Mouse (Mus musculus): ENCODE data around the gene Grin2b. TPM values are rescaled to one million over a fixed set of nuclear protein-coding genes. Genes with fewer than 3 reads are reported as not detected.

Grin2b gene
- total and polyA plus RNA-seq, 3 experiments: not detected

DNA sequence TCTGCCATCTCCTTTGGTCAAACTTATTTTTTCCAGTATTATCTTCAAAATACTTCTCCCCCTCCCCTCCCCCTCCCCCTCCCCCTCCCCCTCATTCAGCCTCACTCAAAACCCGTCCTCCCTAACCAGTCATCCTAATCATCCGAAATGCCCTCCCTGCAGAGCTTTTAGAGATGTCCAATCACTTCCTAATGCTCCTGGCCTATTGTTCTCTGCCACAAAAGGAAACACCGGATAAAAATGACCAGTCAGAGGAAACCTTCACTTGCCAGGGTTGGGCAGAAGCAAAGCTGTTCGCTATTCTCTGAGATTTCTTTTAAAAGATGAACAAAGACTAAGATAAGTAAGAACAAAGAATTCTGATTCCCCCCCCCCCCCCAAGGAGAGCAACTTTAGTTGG, 458.4 kb downstream of the Grin2b start:
- no peak overlapping the region for H3K27ac ChIP-seq (ENCODE audit: insufficient read depth, low read depth)
- H3K36me3 ChIP-seq (replicated peaks in 1 of 2; ENCODE audit: control insufficient read depth in 1 of 2, insufficient read depth in 1 of 2, low read length in 1 of 2): no peaks in the 10 kb centered on the region
- in situ Hi-C loops (cut with MboI; ENCODE audit: low pct_ligation_motif_present, low pct_unique_long_range_greater_than_20kb, low sequenced_read_pairs): no loop called here
- TF ChIP-seq TCF12 (IDR thresholded peaks at IDR 0.05; ENCODE audit: low read depth, low read length) (no peak), KAT2A (IDR thresholded peaks at IDR 0.05; ENCODE audit: insufficient replicate concordance, low read length) (no peak)
- DNase-seq (ENCODE audit: extremely low read depth): no peak
- dilution Hi-C loops (cut with MboI; ENCODE audit: extremely low pct_ligation_motif_present, extremely low pct_unique_long_range_greater_than_20kb, low sequenced_read_pairs): no loop called here
- peaks cover 74% of the 10 kb centered on the region for H3K9me3 ChIP-seq (replicated peaks; ENCODE audit: low read length)
- no peak overlapping the region for H3K9ac ChIP-seq (ENCODE audit: insufficient read depth, low read depth)
- H3K4me1 ChIP-seq (ENCODE audit: control insufficient read depth in 1 of 2, insufficient read depth in 2 of 2): no peaks in the 10 kb centered on the region
- H3K27me3 ChIP-seq (replicated peaks): no peaks in the 10 kb centered on the region
- H3K79me2 ChIP-seq (replicated peaks; ENCODE audit: control insufficient read depth, extremely low read depth, insufficient read depth, poor library complexity, severe bottlenecking): no peaks in the 10 kb centered on the region
- no peak overlapping the region for H3K4me3 ChIP-seq (replicated peaks in 1 of 3; ENCODE audit: low read depth in 2 of 3, low read length in 2 of 3, poor library complexity in 1 of 3)
- H3K4me2 ChIP-seq (ENCODE audit: insufficient read depth, low read depth, poor library complexity, severe bottlenecking): no peak overlapping the region

GRCm38 (mm10) chr6:135714236-135714635, 459.1 kb downstream of the Grin2b start:
- Histone ChIP-seq H3K4me1 (ENCODE audit: control insufficient read depth in 1 of 2, insufficient read depth in 2 of 2) (no peaks in the 10 kb centered on the region), H3K9ac (ENCODE audit: insufficient read depth, low read depth) (no peak overlapping the region), H3K27me3 (replicated peaks) (no peaks in the 10 kb centered on the region), H3K79me2 (replicated peaks; ENCODE audit: control insufficient read depth, extremely low read depth, insufficient read depth, poor library complexity, severe bottlenecking) (no peaks in the 10 kb centered on the region), H3K4me2 (ENCODE audit: insufficient read depth, low read depth, poor library complexity, severe bottlenecking) (no peak overlapping the region), H3K9me3 (replicated peaks; ENCODE audit: low read length) (peaks cover 74% of the 10 kb centered on the region), H3K4me3 (replicated peaks in 1 of 3; ENCODE audit: low read depth in 2 of 3, low read length in 2 of 3, poor library complexity in 1 of 3) (no peak overlapping the region), H3K36me3 (replicated peaks in 1 of 2; ENCODE audit: control insufficient read depth in 1 of 2, insufficient read depth in 1 of 2, low read length in 1 of 2) (no peaks in the 10 kb centered on the region), H3K27ac (ENCODE audit: insufficient read depth, low read depth) (no peak overlapping the region)
- dilution Hi-C loops (cut with MboI; ENCODE audit: extremely low pct_ligation_motif_present, extremely low pct_unique_long_range_greater_than_20kb, low sequenced_read_pairs) (no loop called here), in situ Hi-C loops (cut with MboI; ENCODE audit: low pct_ligation_motif_present, low pct_unique_long_range_greater_than_20kb, low sequenced_read_pairs) (no loop called here)
- TF ChIP-seq GABPA (IDR thresholded peaks at IDR 0.05; ENCODE audit: insufficient replicate concordance, low read depth, low read length) (no peak), ZMIZ1 (IDR thresholded peaks at IDR 0.05; ENCODE audit: low read depth, low read length) (no peak), UBTF (IDR thresholded peaks at IDR 0.05; ENCODE audit: low read depth, low read length) (no peak), ELF1 (IDR thresholded peaks at IDR 0.05; ENCODE audit: low read depth, low read length) (no peak), RAD21 (IDR thresholded peaks at IDR 0.05; ENCODE audit: low read depth, low read length) (no peak), TBP (conservative IDR thresholded peaks at IDR 0.05; ENCODE audit: low read depth, low read length) (no peak), JUN (IDR thresholded peaks at IDR 0.05; ENCODE audit: insufficient read depth, low read depth, low read length) (no peak), USF1 (IDR thresholded peaks at IDR 0.05; ENCODE audit: low read depth, low read length) (no peak), MYC (IDR thresholded peaks at IDR 0.05; ENCODE audit: low read depth, low read length) (no peak), JUND (conservative IDR thresholded peaks at IDR 0.05; ENCODE audit: low read depth, low read length) (no peak)
- DNase-seq (ENCODE audit: extremely low read depth): no peak

DNA sequence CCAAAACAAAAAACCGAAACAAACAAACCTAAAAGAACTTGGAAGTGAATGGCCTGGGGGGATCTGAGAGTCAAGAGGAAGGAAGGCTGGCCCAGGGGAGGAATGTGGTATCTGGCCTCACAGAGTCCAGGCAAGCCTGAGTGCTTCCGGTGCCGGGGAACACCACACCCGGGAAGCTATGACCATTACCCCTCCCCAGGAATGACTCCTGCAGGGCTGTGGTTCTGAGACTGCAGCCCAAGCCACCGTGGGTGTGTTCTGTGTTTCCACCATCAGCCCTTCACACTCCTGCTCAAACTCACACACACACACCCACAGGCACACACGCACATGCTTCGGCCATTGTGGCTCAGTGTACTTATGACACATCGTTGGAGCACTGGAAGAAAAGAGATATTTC, 459.6 kb downstream of the Grin2b start:
- Histone ChIP-seq H3K9ac (ENCODE audit: insufficient read depth, low read depth) (no peak overlapping the region), H3K4me3 (replicated peaks in 1 of 3; ENCODE audit: low read depth in 2 of 3, low read length in 2 of 3, poor library complexity in 1 of 3) (no peak overlapping the region), H3K9me3 (replicated peaks; ENCODE audit: low read length) (peaks cover 73% of the 10 kb centered on the region), H3K36me3 (replicated peaks in 1 of 2; ENCODE audit: control insufficient read depth in 1 of 2, insufficient read depth in 1 of 2, low read length in 1 of 2) (no peaks in the 10 kb centered on the region), H3K27me3 (replicated peaks) (no peaks in the 10 kb centered on the region), H3K4me1 (ENCODE audit: control insufficient read depth in 1 of 2, insufficient read depth in 2 of 2) (no peaks in the 10 kb centered on the region), H3K79me2 (replicated peaks; ENCODE audit: control insufficient read depth, extremely low read depth, insufficient read depth, poor library complexity, severe bottlenecking) (no peaks in the 10 kb centered on the region), H3K27ac (ENCODE audit: insufficient read depth, low read depth) (no peak overlapping the region), H3K4me2 (ENCODE audit: insufficient read depth, low read depth, poor library complexity, severe bottlenecking) (no peak overlapping the region)
- dilution Hi-C loops (cut with MboI; ENCODE audit: extremely low pct_ligation_motif_present, extremely low pct_unique_long_range_greater_than_20kb, low sequenced_read_pairs): no loop called here
- in situ Hi-C loops (cut with MboI; ENCODE audit: low pct_ligation_motif_present, low pct_unique_long_range_greater_than_20kb, low sequenced_read_pairs): no loop called here
- no peak for TF ChIP-seq USF1 (IDR thresholded peaks at IDR 0.05; ENCODE audit: low read depth, low read length)
- TF ChIP-seq NELFE (IDR thresholded peaks at IDR 0.05; ENCODE audit: low read depth, low read length): no peak
- TF ChIP-seq POLR2AphosphoS2 (IDR thresholded peaks at IDR 0.05; ENCODE audit: low read depth, low read length): no peak
- no peak for TF ChIP-seq ETS1 (conservative IDR thresholded peaks at IDR 0.05; ENCODE audit: low read depth, low read length)
- TF ChIP-seq MYC (IDR thresholded peaks at IDR 0.05; ENCODE audit: low read depth, low read length): no peak
- no peak for TF ChIP-seq KAT2A (IDR thresholded peaks at IDR 0.05; ENCODE audit: insufficient replicate concordance, low read length)
- no peak for TF ChIP-seq ZNF384 (IDR thresholded peaks at IDR 0.05; ENCODE audit: low read depth, low read length)
- no peak for TF ChIP-seq MAZ (IDR thresholded peaks at IDR 0.05; ENCODE audit: low read depth, low read length)
- no peak for TF ChIP-seq USF2 (conservative IDR thresholded peaks at IDR 0.05; ENCODE audit: low read depth, low read length)
- TF ChIP-seq TBP (conservative IDR thresholded peaks at IDR 0.05; ENCODE audit: low read depth, low read length): no peak
- no peak for TF ChIP-seq E2F4 (IDR thresholded peaks at IDR 0.05; ENCODE audit: insufficient replicate concordance, low read depth, low read length)
- no peak for TF ChIP-seq JUN (IDR thresholded peaks at IDR 0.05; ENCODE audit: insufficient read depth, low read depth, low read length)
- TF ChIP-seq POLR2A (IDR thresholded peaks at IDR 0.05; ENCODE audit: low read depth, low read length): no peak
- no peak for TF ChIP-seq TCF12 (IDR thresholded peaks at IDR 0.05; ENCODE audit: low read depth, low read length)
- TF ChIP-seq IRF4 (IDR thresholded peaks at IDR 0.05; ENCODE audit: low read depth, low read length): no peak
- no peak for TF ChIP-seq JUND (conservative IDR thresholded peaks at IDR 0.05; ENCODE audit: low read depth, low read length)
- TF ChIP-seq GABPA (IDR thresholded peaks at IDR 0.05; ENCODE audit: insufficient replicate concordance, low read depth, low read length): no peak
- no peak for TF ChIP-seq MAX (IDR thresholded peaks at IDR 0.05; ENCODE audit: low read length)
- no peak for TF ChIP-seq CHD1 (IDR thresholded peaks at IDR 0.05; ENCODE audit: low read depth, low read length)
- DNase-seq (ENCODE audit: extremely low read depth): no peak
